Mouse (Mus musculus) liver, adult 2 months (tissue): Measurements from ENCODE around the gene Fermt3. TPM values are rescaled to one million over a fixed set of nuclear protein-coding genes. Genes with fewer than 3 reads are reported as not detected.
A peak's percentile ranks its signal among the peaks of the same experiment; 100 is the strongest.

ENCODE experiments used
- DNase-seq: peaks from one replicate; pipeline ENCODE4 v3.0.0-alpha.2; 2011; ENCODE audit warnings: low read depth, low spot score; ENCODE audit errors: extremely low read depth
- H3K27ac ChIP-seq: fragments of 200-500 bp; replicated peaks from 2 replicates; pipeline ENCODE4 v1.5.1; 2012; ENCODE audit warnings: low read depth, mild to moderate bottlenecking, control low read depth, inconsistent platforms, low read length; ENCODE audit not compliant: insufficient read depth
- H3K27me3 ChIP-seq: fragments of 200-500 bp; 2 replicates; pipeline ENCODE4 v1.6.1; 2012; ENCODE audit warnings: mild to moderate bottlenecking, moderate library complexity, low read length, inconsistent platforms; ENCODE audit not compliant: control insufficient read depth, insufficient read depth
- H3K36me3 ChIP-seq: fragments of 200-500 bp; 2 replicates; pipeline ENCODE4 v1.6.1; 2012; ENCODE audit warnings: low read length, inconsistent platforms; ENCODE audit not compliant: control insufficient read depth, insufficient read depth
- H3K4me1 ChIP-seq: fragments of 200-500 bp; 2 replicates; pipeline ENCODE4 v1.6.1; 2011; ENCODE audit warnings: low read length; ENCODE audit not compliant: control insufficient read depth, insufficient read depth
- H3K4me3 ChIP-seq: fragments of 200-500 bp; 2 replicates; pipeline ENCODE4 v1.5.1; 2011; ENCODE audit warnings: low read depth, mild to moderate bottlenecking, control low read depth, low read length, moderate library complexity; ENCODE audit not compliant: insufficient read depth
- H3K79me2 ChIP-seq: fragments of 200-500 bp; 2 replicates; pipeline ENCODE4 v1.6.1; 2012; ENCODE audit warnings: inconsistent platforms, mild to moderate bottlenecking, low read length, moderate library complexity; ENCODE audit not compliant: control insufficient read depth, insufficient read depth
- H3K9ac ChIP-seq: fragments of 200-500 bp; 2 replicates; pipeline ENCODE4 v1.6.1; 2012; ENCODE audit warnings: low read depth, mild to moderate bottlenecking, control low read depth, inconsistent platforms, low read length
- CTCF ChIP-seq: fragments of 200-500 bp; IDR thresholded peaks from 2 replicates; pipeline ENCODE4 v1.5.1; 2011; ENCODE audit warnings: low read depth, low read length, control low read depth
- POLR2A ChIP-seq: fragments of 200-500 bp; IDR thresholded peaks from 2 replicates; pipeline ENCODE4 v1.6.1; 2011; ENCODE audit warnings: low read length, control low read depth; ENCODE audit not compliant: insufficient read depth; ENCODE audit errors: extremely low read depth
- WGBS: fragments of 180-500 bp; shearing (Covaris S2); methylation state at CpG from one replicate; pipeline ENCODE4 v1.1.7; 2018; 5-methylcytosine and 5-hydroxymethylcytosine counted together
- polyA plus RNA-seq: library from polyadenylated mRNA; depleted of rRNA; stranded (reverse); fragments of >200 nt; gene quantifications from 2 replicates; pipeline ENCODE4 v1.2.3, GENCODE M21; 2012
- total RNA-seq: library from RNA; depleted of rRNA; stranded (reverse); fragments of >200 nt; gene quantifications from 2 replicates; pipeline ENCODE4 v1.2.3, GENCODE M21; 2014

Gene Fermt3
- total and polyA plus RNA-seq, 2 experiments, result 3.1 to 6.3 TPM

- Histone ChIP-seq H3K9ac (peak overlapping the region; percentile 72), H3K79me2 (peaks cover 8% of the 10 kb centered on the region; the same call in 1 of the 2 replicates), H3K27me3 (no peaks in the 10 kb centered on the region), H3K4me1 (peaks cover 22% of the 10 kb centered on the region), H3K36me3 (peaks cover 3% of the 10 kb centered on the region; the same call in 1 of the 2 replicates), H3K4me3 (peak overlapping the region; percentile 70), H3K27ac (peak overlapping the region; percentile 72)
- 3% methylated on average over 11 of the region's 11 CpGs for WGBS
- no peak for TF ChIP-seq CTCF
- TF ChIP-seq POLR2A, result no peak
- DNase-seq, result peak; percentile 44
These were observed 40.2 kb downstream of the Fermt3 start for GRCm38 (mm10) chr19:6979001-6979479.

GRCm38 (mm10) chr19:6978639-6978974 lies 40.7 kb downstream of the Fermt3 start:
- H3K4me3 ChIP-seq, result peak overlapping the region; percentile 70; the same call in 1 of the 2 replicates
- H3K9ac ChIP-seq, result peak overlapping the region; percentile 72
- H3K4me1 ChIP-seq, result peaks cover 22% of the 10 kb centered on the region
- peaks cover 8% of the 10 kb centered on the region; the same call in 1 of the 2 replicates for H3K79me2 ChIP-seq
- H3K36me3 ChIP-seq, result peaks cover 3% of the 10 kb centered on the region; the same call in 1 of the 2 replicates
- no peaks in the 10 kb centered on the region for H3K27me3 ChIP-seq
- TF ChIP-seq CTCF (no peak), POLR2A (no peak)
- 29% methylated on average over 3 of the region's 3 CpGs for WGBS
- peak; percentile 61 for DNase-seq
- H3K27ac ChIP-seq, result peak overlapping the region; percentile 72

- peaks cover 8% of the 10 kb centered on the region; the same call in 1 of the 2 replicates for H3K79me2 ChIP-seq
- H3K4me1 ChIP-seq, result peaks cover 22% of the 10 kb centered on the region
- DNase-seq, result no peak
- H3K27me3 ChIP-seq, result no peaks in the 10 kb centered on the region
- no peak overlapping the region for H3K4me3 ChIP-seq
- peak overlapping the region; percentile 5 for H3K27ac ChIP-seq
- TF ChIP-seq POLR2A (no peak), CTCF (no peak)
- H3K9ac ChIP-seq, result no peak overlapping the region
- 89% methylated on average over 13 of the region's 13 CpGs for WGBS
- H3K36me3 ChIP-seq, result peaks cover 3% of the 10 kb centered on the region; the same call in 1 of the 2 replicates
These were observed 41.3 kb downstream of the Fermt3 start for GRCm38 (mm10) chr19:6977759-6978638.

- Histone ChIP-seq H3K36me3 (peaks cover 3% of the 10 kb centered on the region; the same call in 1 of the 2 replicates), H3K9ac (peak within 1 kb of the TSS; percentile 72), H3K4me3 (peak within 1 kb of the TSS; percentile 66), H3K27ac (peak within 1 kb of the TSS; percentile 68), H3K27me3 (no peaks in the 10 kb centered on the region), H3K4me1 (peaks cover 19% of the 10 kb centered on the region), H3K79me2 (peaks cover 8% of the 10 kb centered on the region; the same call in 1 of the 2 replicates)
- TF ChIP-seq CTCF (peak; percentile 36), POLR2A (no peak)
- WGBS, result 1% methylated on average over 16 of the region's 16 CpGs
- peak; percentile 57 for DNase-seq
These were observed 43.4 kb downstream of the Fermt3 start, which contains the start of gene Plcb3 for GRCm38 (mm10) chr19:6975537-6976521. Gene Plcb3, minus strand, starts transcription at chr19:6976470.
